Mouse (Mus musculus): ENCODE data around the gene AA467197. TPM values are rescaled to one million over a fixed set of nuclear protein-coding genes. Genes with fewer than 3 reads are reported as not detected.

AA467197 gene
- polyA plus RNA-seq, 1 experiment = 31.5 TPM

DNA sequence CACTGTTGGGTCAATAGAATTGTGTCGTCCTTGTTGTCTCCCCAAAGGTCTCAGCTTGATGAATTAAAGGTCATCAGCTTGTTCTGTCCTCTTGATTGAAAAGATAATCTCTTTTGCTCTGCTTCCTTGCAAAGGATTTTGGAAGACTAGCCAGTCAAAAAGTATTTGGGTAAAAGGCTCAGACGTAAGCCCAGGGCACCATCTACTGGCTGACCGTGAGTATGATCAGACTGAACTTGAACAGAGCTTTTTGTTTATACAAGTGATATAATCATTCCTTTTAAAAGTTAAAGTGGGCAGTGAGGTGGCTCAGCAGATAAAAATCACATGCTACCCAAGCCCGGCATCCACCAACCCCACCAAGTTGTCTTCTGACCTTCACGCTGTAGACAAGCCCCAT is 31.1 kb downstream of the AA467197 start:
- Histone ChIP-seq H3K4me1 (ENCODE audit: control insufficient read depth, insufficient read depth, low read length) (peaks cover 3% of the 10 kb centered on the region; the same call in 1 of the 2 replicates), H3K27ac (ENCODE audit: control insufficient read depth, insufficient read depth, low read depth, low read length, poor library complexity) (no peak overlapping the region), H3K4me3 (replicated peaks; ENCODE audit: control insufficient read depth, low read depth, low read length) (no peak overlapping the region)
- WGBS = 20% methylated on average over 5 of the region's 5 CpGs
- TF ChIP-seq POLR2A (IDR thresholded peaks at IDR 0.05; ENCODE audit: borderline replicate concordance, control insufficient read depth, low read depth, low read length) (no peak), CTCF (IDR thresholded peaks at IDR 0.05; ENCODE audit: control insufficient read depth, insufficient read depth, low read length) (peak; percentile 41)

DNA sequence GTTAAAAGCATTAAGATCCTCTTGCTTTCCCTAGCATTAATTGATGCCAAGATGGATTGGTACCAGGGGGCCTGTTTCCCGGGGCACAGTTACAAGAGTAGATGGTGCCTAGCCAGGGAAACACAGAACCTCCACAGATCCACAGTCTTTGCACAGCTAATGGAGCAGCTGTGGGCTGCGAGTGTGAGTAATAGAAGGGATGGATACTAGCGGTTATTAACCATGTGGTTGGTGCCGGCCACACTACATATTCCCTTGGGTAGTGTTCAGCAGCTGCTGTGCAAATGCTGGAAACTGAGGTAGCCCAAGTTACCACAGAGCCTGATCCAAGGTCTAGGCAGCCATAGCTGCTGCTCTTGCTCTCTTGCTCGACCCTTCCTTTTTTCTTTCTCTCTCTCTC is 34.9 kb downstream of the AA467197 start:
- 65% methylated on average over 5 of the region's 5 CpGs for WGBS
- Histone ChIP-seq H3K27ac (ENCODE audit: control insufficient read depth, insufficient read depth, low read depth, low read length, poor library complexity) (no peak overlapping the region), H3K4me3 (replicated peaks; ENCODE audit: control insufficient read depth, low read depth, low read length) (no peak overlapping the region), H3K4me1 (ENCODE audit: control insufficient read depth, insufficient read depth, low read length) (peaks cover 5% of the 10 kb centered on the region; the same call in 1 of the 2 replicates)
- TF ChIP-seq POLR2A (IDR thresholded peaks at IDR 0.05; ENCODE audit: borderline replicate concordance, control insufficient read depth, low read depth, low read length) (no peak), CTCF (IDR thresholded peaks at IDR 0.05; ENCODE audit: control insufficient read depth, insufficient read depth, low read length) (no peak)

DNA sequence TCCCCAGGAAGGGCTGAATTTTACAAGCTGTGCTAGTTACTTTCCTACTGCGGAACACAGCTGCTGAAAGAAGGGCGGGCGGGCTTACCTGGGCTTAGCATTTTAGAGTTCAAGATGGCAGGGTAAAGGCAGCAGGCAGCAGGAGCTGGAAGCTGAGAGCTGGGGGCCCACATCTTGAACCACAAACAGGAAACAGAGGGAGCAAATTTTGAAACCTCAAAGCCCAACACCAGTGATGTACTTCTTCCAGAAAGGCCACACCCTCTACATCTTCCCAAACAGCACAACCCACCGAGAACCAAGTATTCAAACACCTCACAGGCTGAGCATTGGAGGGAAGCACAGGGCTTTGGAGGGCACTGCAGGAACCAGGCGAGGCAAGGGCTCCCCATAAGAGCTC is 36.1 kb downstream of the AA467197 start:
- Histone ChIP-seq H3K4me1 (ENCODE audit: control insufficient read depth, insufficient read depth, low read length) (peaks cover 5% of the 10 kb centered on the region; the same call in 1 of the 2 replicates), H3K27ac (ENCODE audit: control insufficient read depth, insufficient read depth, low read depth, low read length, poor library complexity) (no peak overlapping the region), H3K4me3 (replicated peaks; ENCODE audit: control insufficient read depth, low read depth, low read length) (no peak overlapping the region)
- TF ChIP-seq POLR2A (IDR thresholded peaks at IDR 0.05; ENCODE audit: borderline replicate concordance, control insufficient read depth, low read depth, low read length) (no peak), CTCF (IDR thresholded peaks at IDR 0.05; ENCODE audit: control insufficient read depth, insufficient read depth, low read length) (no peak)
- WGBS = 6% methylated on average over 5 of the region's 5 CpGs

DNA sequence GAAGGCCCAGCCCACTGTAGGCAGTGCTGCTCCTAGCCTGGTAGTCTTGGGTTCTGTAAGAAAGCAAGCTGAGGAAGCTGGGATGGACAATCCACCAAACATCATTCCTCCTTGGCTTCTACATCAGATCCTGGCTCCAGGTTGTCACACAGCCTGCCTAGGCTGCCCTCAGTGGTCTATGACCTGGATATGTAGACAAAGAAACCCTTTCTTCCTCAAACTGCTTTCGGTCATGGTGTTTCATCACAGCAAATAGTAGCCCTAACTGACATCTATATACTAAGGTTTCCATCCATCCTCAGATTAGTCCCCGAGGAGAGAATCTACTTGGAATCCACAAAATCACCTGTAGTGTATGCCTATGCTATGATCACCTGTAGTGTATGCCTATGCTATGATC is 38.3 kb downstream of the AA467197 start:
- 52% methylated on average over 2 of the region's 2 CpGs for WGBS
- Histone ChIP-seq H3K27ac (ENCODE audit: control insufficient read depth, insufficient read depth, low read depth, low read length, poor library complexity) (no peak overlapping the region), H3K4me1 (ENCODE audit: control insufficient read depth, insufficient read depth, low read length) (peaks cover 5% of the 10 kb centered on the region; the same call in 1 of the 2 replicates), H3K4me3 (replicated peaks; ENCODE audit: control insufficient read depth, low read depth, low read length) (no peak overlapping the region)
- TF ChIP-seq POLR2A (IDR thresholded peaks at IDR 0.05; ENCODE audit: borderline replicate concordance, control insufficient read depth, low read depth, low read length) = no peak
- no peak for TF ChIP-seq CTCF (IDR thresholded peaks at IDR 0.05; ENCODE audit: control insufficient read depth, insufficient read depth, low read length)

DNA sequence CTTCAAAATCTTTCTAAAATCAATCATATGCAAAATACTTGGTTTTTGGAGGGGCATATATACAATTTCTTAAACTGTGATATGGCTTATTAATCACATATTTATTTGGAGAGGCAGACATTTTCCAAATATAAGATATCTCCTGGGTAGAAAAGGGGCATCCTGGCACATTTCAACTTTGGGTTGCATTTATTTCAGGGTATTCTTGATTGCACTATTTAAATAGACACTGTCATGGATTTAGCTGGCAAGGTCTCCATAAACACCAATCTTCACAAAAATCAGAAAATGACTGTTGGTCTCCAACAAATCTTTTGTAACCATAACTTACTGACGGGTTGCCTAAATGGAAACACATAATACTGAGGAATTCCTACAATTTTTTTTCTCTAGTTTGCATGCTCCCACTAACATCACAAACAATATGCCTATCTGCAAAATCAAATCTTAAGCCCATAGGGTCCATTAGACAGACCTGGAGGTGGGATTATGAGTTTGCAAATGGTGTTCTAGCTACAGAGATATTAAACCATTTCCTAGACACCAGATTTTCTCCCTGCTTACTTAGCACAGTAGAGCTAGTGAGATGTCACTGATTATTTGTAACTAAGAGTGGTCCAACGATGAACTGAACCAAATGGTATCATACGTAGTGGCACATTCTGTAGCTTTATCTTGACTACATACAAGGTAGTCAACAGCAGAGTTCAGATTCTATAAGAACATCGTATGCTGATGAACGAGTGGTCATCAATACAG is 44.8 kb downstream of the AA467197 start:
- WGBS = 77% methylated on average over 5 of the region's 5 CpGs
- no peak for TF ChIP-seq CTCF (IDR thresholded peaks at IDR 0.05; ENCODE audit: control insufficient read depth, insufficient read depth, low read length)
- no peak for TF ChIP-seq POLR2A (IDR thresholded peaks at IDR 0.05; ENCODE audit: borderline replicate concordance, control insufficient read depth, low read depth, low read length)
- H3K4me1 ChIP-seq (ENCODE audit: control insufficient read depth, insufficient read depth, low read length) = no peaks in the 10 kb centered on the region
- H3K4me3 ChIP-seq (replicated peaks; ENCODE audit: control insufficient read depth, low read depth, low read length) = no peak overlapping the region
- no peak overlapping the region for H3K27ac ChIP-seq (ENCODE audit: control insufficient read depth, insufficient read depth, low read depth, low read length, poor library complexity)

DNA sequence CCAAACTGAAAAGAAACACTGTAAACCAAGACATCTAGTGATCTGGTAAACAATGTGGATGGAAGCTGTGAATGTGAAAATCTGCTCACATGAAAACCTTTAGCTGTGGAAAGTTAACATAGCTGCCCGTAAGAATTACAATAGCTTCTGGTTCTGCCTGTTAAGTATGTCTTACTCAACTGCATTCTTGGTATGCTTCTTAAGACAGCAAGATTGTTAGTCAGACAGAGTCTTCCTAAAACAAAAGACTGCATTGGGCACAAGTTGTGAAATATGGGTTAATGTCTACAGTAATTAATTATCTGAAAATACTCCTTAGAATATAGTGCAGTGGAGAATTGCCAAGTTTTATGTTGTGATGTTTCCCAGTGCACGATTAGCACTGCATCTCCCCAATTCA is 45.7 kb downstream of the AA467197 start:
- Histone ChIP-seq H3K4me3 (replicated peaks; ENCODE audit: control insufficient read depth, low read depth, low read length) (no peak overlapping the region), H3K4me1 (ENCODE audit: control insufficient read depth, insufficient read depth, low read length) (no peaks in the 10 kb centered on the region), H3K27ac (ENCODE audit: control insufficient read depth, insufficient read depth, low read depth, low read length, poor library complexity) (no peak overlapping the region)
- TF ChIP-seq POLR2A (IDR thresholded peaks at IDR 0.05; ENCODE audit: borderline replicate concordance, control insufficient read depth, low read depth, low read length) (no peak), CTCF (IDR thresholded peaks at IDR 0.05; ENCODE audit: control insufficient read depth, insufficient read depth, low read length) (no peak)
- 79% methylated on average over 2 of the region's 2 CpGs for WGBS

DNA sequence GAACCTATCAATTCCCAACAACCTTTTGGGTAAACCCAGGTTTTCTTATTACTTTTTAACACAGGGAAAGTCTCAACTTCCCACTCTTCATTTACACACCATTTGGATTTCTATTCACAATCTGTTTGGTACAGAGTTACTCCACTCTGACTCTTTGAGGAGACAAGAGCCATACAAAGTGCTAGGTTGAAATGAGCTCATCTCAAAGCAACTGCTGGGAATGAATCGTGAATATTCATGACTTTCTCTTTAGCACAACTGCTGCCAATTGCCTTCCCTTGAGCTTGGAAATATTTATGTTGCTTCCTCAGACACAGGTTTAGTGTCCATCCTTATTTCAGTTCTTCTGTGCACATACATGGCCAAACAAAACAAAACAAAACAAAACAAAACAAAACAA is 46.9 kb downstream of the AA467197 start:
- TF ChIP-seq CTCF (IDR thresholded peaks at IDR 0.05; ENCODE audit: control insufficient read depth, insufficient read depth, low read length) (no peak), POLR2A (IDR thresholded peaks at IDR 0.05; ENCODE audit: borderline replicate concordance, control insufficient read depth, low read depth, low read length) (no peak)
- WGBS = 72% methylated on average over 1 of the region's 1 CpGs
- Histone ChIP-seq H3K27ac (ENCODE audit: control insufficient read depth, insufficient read depth, low read depth, low read length, poor library complexity) (no peak overlapping the region), H3K4me1 (ENCODE audit: control insufficient read depth, insufficient read depth, low read length) (no peaks in the 10 kb centered on the region), H3K4me3 (replicated peaks; ENCODE audit: control insufficient read depth, low read depth, low read length) (no peak overlapping the region)

DNA sequence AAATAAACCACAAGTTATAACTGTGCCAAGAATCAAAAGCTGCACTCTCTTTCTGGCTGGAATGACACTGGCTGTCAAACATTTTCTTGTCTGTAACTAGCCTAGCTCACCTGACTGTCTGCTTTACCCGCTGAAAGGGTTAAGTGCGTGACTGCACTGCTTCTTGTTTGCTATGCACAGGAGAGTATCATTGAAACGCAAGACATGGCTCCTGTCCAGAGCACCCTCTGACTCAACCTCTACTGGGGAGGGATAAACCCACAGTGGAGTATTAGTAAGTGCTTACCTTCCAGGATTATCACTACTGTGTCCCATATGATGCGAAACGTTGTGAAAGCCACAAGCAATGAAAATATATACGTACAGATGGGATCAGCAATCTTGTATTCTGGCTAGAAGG is 49.9 kb downstream of the AA467197 start:
- 76% methylated on average over 6 of the region's 6 CpGs for WGBS
- no peak overlapping the region for H3K27ac ChIP-seq (ENCODE audit: control insufficient read depth, insufficient read depth, low read depth, low read length, poor library complexity)
- TF ChIP-seq CTCF (IDR thresholded peaks at IDR 0.05; ENCODE audit: control insufficient read depth, insufficient read depth, low read length) (no peak), POLR2A (IDR thresholded peaks at IDR 0.05; ENCODE audit: borderline replicate concordance, control insufficient read depth, low read depth, low read length) (no peak)

More for the DNA sequence above, 49.9 kb downstream of the AA467197 start:
- Histone ChIP-seq H3K4me1 (ENCODE audit: control insufficient read depth, insufficient read depth, low read length) (no peaks in the 10 kb centered on the region), H3K4me3 (replicated peaks; ENCODE audit: control insufficient read depth, low read depth, low read length) (no peak overlapping the region)

Other genes with a start within 250 kb of the AA467197 start
- gene Slc28a2, start 210.5 kb upstream of the AA467197 start, polyA plus RNA-seq (2011; ENCODE audit: insufficient read depth, insufficient read length, low replicate concordance, missing spikeins) = 12.7 and 25.8 TPM in 2 replicates
- gene Gm14085, start 152.0 kb upstream of the AA467197 start, polyA plus RNA-seq (2011; ENCODE audit: insufficient read depth, insufficient read length, low replicate concordance, missing spikeins) = 0.41 TPM in 1 of 2 replicates, not detected in the other
- gene Gatm, start 25.7 kb upstream of the AA467197 start, polyA plus RNA-seq (2011; ENCODE audit: insufficient read depth, insufficient read length, low replicate concordance, missing spikeins) = 16.6 and 19.8 TPM in 2 replicates
- 0.18 and 2.8 TPM in 2 replicates for gene Slc30a4, start 65.7 kb downstream of the AA467197 start, polyA plus RNA-seq (2011; ENCODE audit: insufficient read depth, insufficient read length, low replicate concordance, missing spikeins)
- gene Bloc1s6, start 101.5 kb downstream of the AA467197 start, polyA plus RNA-seq (2011; ENCODE audit: insufficient read depth, insufficient read length, low replicate concordance, missing spikeins) = 9.5 and 11.4 TPM in 2 replicates
- gene Sqor, start 128.3 kb downstream of the AA467197 start, polyA plus RNA-seq (2011; ENCODE audit: insufficient read depth, insufficient read length, low replicate concordance, missing spikeins) = 49.3 and 84.1 TPM in 2 replicates

Measured in bone marrow, adult 2 months (tissue).